Mouse (Mus musculus): ENCODE measurements around the gene Pycr1. TPM values are rescaled to one million over a fixed set of nuclear protein-coding genes. Genes with fewer than 3 reads are reported as not detected.

The Pycr1 gene
- polyA plus RNA-seq, 1 experiment from 2014 or later, result 20.8 TPM

DNA sequence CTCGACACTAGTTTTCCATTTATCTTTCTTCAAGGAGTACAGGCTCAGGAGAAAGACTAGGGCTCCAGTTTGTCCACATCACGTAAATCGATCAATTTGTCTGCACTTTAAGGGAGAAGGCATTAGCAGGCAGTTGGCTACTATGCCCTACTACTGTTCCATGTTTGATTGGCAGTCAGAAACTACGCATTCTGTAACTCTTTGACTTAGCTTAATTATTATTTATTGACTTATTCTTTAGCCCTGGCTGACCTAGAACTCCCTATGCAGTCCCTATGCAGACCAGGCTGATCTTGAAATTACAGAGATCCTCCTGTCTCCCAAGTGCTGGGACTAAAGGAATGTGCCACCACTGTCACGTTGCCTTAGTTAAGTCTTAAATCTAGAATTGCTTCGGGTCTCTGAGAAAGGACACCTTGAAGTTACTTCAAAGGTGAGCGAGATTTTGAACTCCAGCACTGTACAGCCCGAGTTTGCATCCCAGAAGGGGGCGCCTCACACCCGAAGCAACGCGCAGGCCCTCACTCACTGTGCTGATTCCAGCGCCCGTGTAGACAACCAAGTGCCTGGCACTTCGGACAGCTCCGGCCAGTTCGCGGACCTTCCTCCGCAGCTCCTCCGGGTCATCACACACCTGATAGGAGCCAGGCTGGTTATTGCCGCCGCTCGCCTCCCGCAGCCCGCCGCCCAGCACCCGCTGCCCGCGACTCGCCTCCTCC lies 19.4 kb downstream of the Pycr1 start:
- Histone ChIP-seq H3K4me2 (peak overlapping the region; percentile 94), H3K4me1 (peaks cover 29% of the 10 kb centered on the region), H3K4me3 (replicated peaks) (peak overlapping the region; percentile 72), H3K9me3 (replicated peaks) (no peaks in the 10 kb centered on the region), H3K9ac (replicated peaks) (peak overlapping the region; percentile 65), H3K27me3 (replicated peaks) (no peaks in the 10 kb centered on the region), H3K27ac (replicated peaks) (peak overlapping the region; percentile 84), H3K36me3 (peaks cover 50% of the 10 kb centered on the region)
- peak; percentile 60; the same call in 1 of the 2 replicates for ATAC-seq (ENCODE audit: low FRiP score)
- WGBS, result 12% methylated on average over 30 of the region's 30 CpGs

DNA sequence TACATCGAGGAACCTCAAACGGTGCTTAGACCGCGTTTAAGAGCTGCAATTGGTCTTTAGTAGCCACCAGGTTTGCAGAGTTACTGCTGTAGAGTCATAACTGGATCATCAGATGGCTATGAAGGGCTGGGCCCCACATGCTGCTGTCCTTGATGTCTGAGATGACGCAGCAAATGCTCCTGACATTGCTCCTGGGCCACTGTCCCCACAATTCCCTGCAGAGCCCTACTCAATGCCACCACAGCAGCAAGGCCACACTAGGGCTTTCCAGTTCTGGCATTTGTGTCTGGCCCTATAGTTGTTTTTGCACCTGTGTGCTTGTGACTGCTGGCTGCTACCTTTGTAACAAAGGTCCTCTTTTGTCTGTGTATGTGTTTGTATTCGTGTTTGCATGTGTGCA lies 20.8 kb downstream of the Pycr1 start:
- Histone ChIP-seq H3K4me2 (no peak overlapping the region), H3K27ac (replicated peaks) (no peak overlapping the region), H3K4me1 (peaks cover 31% of the 10 kb centered on the region), H3K9me3 (replicated peaks) (no peaks in the 10 kb centered on the region), H3K36me3 (peaks cover 54% of the 10 kb centered on the region), H3K9ac (replicated peaks) (no peak overlapping the region), H3K4me3 (replicated peaks) (no peak overlapping the region), H3K27me3 (replicated peaks) (no peaks in the 10 kb centered on the region)
- WGBS, result 91% methylated on average over 6 of the region's 6 CpGs
- no peak for ATAC-seq (ENCODE audit: low FRiP score)

DNA sequence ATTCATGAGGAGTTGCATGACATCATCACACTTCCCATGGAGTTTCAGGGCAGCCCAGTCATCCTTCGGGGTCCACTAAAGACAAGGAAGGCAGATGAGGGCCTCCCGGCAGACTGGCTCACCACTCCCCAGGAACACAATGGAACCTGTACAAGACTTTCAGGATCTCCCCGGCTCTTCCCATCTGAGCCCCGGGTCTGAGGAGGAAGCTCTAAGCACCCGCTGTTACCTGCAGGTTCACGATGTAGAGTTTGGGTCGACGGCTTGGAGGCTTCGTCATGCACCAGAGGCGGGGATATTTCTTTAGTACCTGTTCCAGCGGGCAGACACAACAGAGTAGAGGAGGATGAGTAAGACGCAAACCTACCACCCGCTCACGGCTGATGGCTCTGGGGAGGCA lies 23.4 kb downstream of the Pycr1 start:
- no peak for ATAC-seq (ENCODE audit: low FRiP score)
- WGBS, result 94% methylated on average over 14 of the region's 14 CpGs
- Histone ChIP-seq H3K27ac (replicated peaks) (no peak overlapping the region), H3K4me1 (peaks cover 37% of the 10 kb centered on the region), H3K36me3 (peaks cover 47% of the 10 kb centered on the region), H3K27me3 (replicated peaks) (no peaks in the 10 kb centered on the region), H3K4me2 (no peak overlapping the region), H3K9ac (replicated peaks) (no peak overlapping the region), H3K4me3 (replicated peaks) (no peak overlapping the region), H3K9me3 (replicated peaks) (no peaks in the 10 kb centered on the region)

GRCm38 (mm10) chr11:120618619-120619535 lies 24.7 kb downstream of the Pycr1 start:
- WGBS, result 96% methylated on average over 25 of the region's 25 CpGs

GRCm38 (mm10) chr11:120617519-120618112 lies 26.0 kb downstream of the Pycr1 start, which contains the start of gene Pcyt2:
Pcyt2 (minus strand) TSS chr11:120617936.
- Histone ChIP-seq H3K9me3 (replicated peaks) (no peaks in the 10 kb centered on the region), H3K4me1 (peaks cover 27% of the 10 kb centered on the region), H3K4me3 (replicated peaks) (peak within 1 kb of the TSS; percentile 92), H3K4me2 (peak within 1 kb of the TSS; percentile 82), H3K27ac (replicated peaks) (peak within 1 kb of the TSS; percentile 93), H3K27me3 (replicated peaks) (no peaks in the 10 kb centered on the region), H3K9ac (replicated peaks) (peak within 1 kb of the TSS; percentile 85), H3K36me3 (peaks cover 59% of the 10 kb centered on the region)
- peak; percentile 97 for ATAC-seq (ENCODE audit: low FRiP score)
- WGBS, result under 1% methylated on average over 56 of the region's 56 CpGs

More at GRCm38 (mm10) chr11:120618619-120619535, 24.7 kb downstream of the Pycr1 start:
- no peak overlapping the region for H3K9ac ChIP-seq (replicated peaks)
- H3K4me3 ChIP-seq (replicated peaks), result 0 out of 2 replicates have a peak overlapping the region, but pooled peaks have one; percentile 5
- no peaks in the 10 kb centered on the region for H3K27me3 ChIP-seq (replicated peaks)
- peaks cover 34% of the 10 kb centered on the region for H3K4me1 ChIP-seq
- H3K4me2 ChIP-seq, result no peak overlapping the region
- H3K9me3 ChIP-seq (replicated peaks), result no peaks in the 10 kb centered on the region
- H3K36me3 ChIP-seq, result peaks cover 54% of the 10 kb centered on the region
- no peak for ATAC-seq (ENCODE audit: low FRiP score)
- peak overlapping the region; percentile 93; the same call in 1 of the 2 replicates for H3K27ac ChIP-seq (replicated peaks)

GRCm38 (mm10) chr11:120616617-120617294 lies 26.8 kb downstream of the Pycr1 start:
- Histone ChIP-seq H3K4me2 (peak overlapping the region; percentile 82), H3K9ac (replicated peaks) (peak overlapping the region; percentile 85), H3K4me1 (peaks cover 27% of the 10 kb centered on the region), H3K4me3 (replicated peaks) (peak overlapping the region; percentile 92), H3K36me3 (peaks cover 60% of the 10 kb centered on the region), H3K27me3 (replicated peaks) (no peaks in the 10 kb centered on the region), H3K9me3 (replicated peaks) (no peaks in the 10 kb centered on the region), H3K27ac (replicated peaks) (peak overlapping the region; percentile 93)
- WGBS, result 48% methylated on average over 4 of the region's 4 CpGs
- no peak for ATAC-seq (ENCODE audit: low FRiP score)

- Histone ChIP-seq H3K9me3 (replicated peaks) (no peaks in the 10 kb centered on the region), H3K4me2 (peak overlapping the region; percentile 82), H3K27me3 (replicated peaks) (no peaks in the 10 kb centered on the region), H3K36me3 (peaks cover 61% of the 10 kb centered on the region), H3K4me1 (peaks cover 27% of the 10 kb centered on the region), H3K9ac (replicated peaks) (no peak overlapping the region), H3K4me3 (replicated peaks) (no peak overlapping the region), H3K27ac (replicated peaks) (no peak overlapping the region)
- 92% methylated on average over 11 of the region's 11 CpGs for WGBS
- ATAC-seq (ENCODE audit: low FRiP score), result no peak
Measured at GRCm38 (mm10) chr11:120615606-120616203, 27.9 kb downstream of the Pycr1 start.

DNA sequence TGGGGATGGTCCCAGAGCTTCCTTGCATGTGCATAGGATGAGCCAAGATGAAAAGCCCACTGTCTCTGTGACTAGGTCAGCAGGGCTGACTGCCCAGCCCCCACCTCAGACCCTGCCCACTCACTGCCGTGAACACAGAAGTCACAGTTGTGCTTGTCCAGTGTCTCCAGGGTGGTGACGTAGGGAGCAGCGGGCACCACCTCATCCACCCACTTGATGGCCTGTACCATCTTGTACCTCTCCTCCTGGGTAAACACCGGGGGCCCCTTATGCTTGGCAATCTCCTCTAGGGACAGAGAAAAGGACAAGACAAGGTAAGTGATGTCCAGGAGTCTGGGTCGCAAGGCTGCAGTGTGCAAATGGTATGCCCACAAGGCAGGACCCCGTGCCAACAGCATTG lies 28.4 kb downstream of the Pycr1 start:
- Histone ChIP-seq H3K9ac (replicated peaks) (no peak overlapping the region), H3K4me1 (peaks cover 27% of the 10 kb centered on the region), H3K36me3 (peaks cover 61% of the 10 kb centered on the region), H3K9me3 (replicated peaks) (no peaks in the 10 kb centered on the region), H3K4me2 (no peak overlapping the region), H3K4me3 (replicated peaks) (no peak overlapping the region), H3K27ac (replicated peaks) (no peak overlapping the region), H3K27me3 (replicated peaks) (no peaks in the 10 kb centered on the region)
- 98% methylated on average over 6 of the region's 6 CpGs for WGBS
- ATAC-seq (ENCODE audit: low FRiP score), result no peak

- Histone ChIP-seq H3K27ac (replicated peaks) (no peak overlapping the region), H3K36me3 (peaks cover 58% of the 10 kb centered on the region), H3K9ac (replicated peaks) (no peak overlapping the region), H3K4me2 (no peak overlapping the region), H3K9me3 (replicated peaks) (no peaks in the 10 kb centered on the region), H3K4me1 (peaks cover 31% of the 10 kb centered on the region), H3K4me3 (replicated peaks) (no peak overlapping the region), H3K27me3 (replicated peaks) (peaks cover 3% of the 10 kb centered on the region; the same call in 1 of the 2 replicates)
- ATAC-seq (ENCODE audit: low FRiP score), result no peak
- WGBS, result 64% methylated on average over 8 of the region's 8 CpGs
Measured at GRCm38 (mm10) chr11:120613976-120614375, 29.6 kb downstream of the Pycr1 start.

DNA sequence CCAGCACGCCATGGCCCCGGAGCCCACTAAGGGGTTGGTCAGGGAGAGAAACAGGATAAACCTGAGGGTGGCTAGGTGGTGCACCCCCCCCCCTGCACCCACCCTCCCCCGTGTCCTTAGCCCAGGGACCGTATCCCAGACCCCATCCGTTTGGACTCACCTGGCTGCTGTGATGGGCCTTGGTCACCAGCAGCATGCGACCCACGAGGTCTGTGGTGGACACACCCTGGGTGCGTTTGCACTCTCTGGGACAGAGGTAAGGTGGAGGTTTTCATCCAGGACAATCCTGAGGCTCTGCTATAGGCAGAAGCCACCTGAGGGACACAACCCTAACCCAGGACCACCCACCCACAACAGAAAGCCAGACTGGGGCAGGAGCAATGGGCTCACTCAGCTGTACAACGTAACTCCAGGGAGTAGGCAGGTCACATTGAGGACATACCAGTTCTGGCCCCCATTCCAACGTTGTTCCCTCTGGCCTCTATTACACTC lies 30.0 kb downstream of the Pycr1 start:
- ATAC-seq (ENCODE audit: low FRiP score), result no peak
- H3K4me3 ChIP-seq (replicated peaks), result no peak overlapping the region
- 87% methylated on average over 10 of the region's 10 CpGs for WGBS
- no peak overlapping the region for H3K9ac ChIP-seq (replicated peaks)
- H3K4me1 ChIP-seq, result peaks cover 35% of the 10 kb centered on the region
- peaks cover 54% of the 10 kb centered on the region for H3K36me3 ChIP-seq
- H3K27me3 ChIP-seq (replicated peaks), result peaks cover 3% of the 10 kb centered on the region; the same call in 1 of the 2 replicates
- no peaks in the 10 kb centered on the region for H3K9me3 ChIP-seq (replicated peaks)
- H3K4me2 ChIP-seq, result no peak overlapping the region
- H3K27ac ChIP-seq (replicated peaks), result no peak overlapping the region
